Mouse (Mus musculus): ENCODE data around the gene Repin1.

Gene Repin1

DNA sequence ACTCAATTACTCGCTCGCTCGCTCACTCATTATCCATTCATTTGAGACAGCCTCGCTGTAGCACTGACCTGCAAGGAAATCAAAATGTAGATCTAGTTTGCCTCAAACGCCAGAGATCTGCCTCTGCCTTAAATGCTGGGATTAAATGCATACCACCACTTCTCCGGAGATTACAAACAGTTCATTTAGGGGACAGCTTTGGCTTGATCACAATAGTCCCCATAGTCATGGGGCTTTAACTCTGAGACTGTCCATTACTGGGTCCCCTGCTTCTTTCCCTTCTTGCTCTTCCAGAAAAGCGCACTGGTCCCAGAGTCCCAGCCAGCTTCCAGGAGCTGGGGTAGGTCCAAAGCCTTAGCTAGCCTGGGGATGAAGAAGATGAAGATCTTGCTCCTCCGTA is 32.8 kb downstream of the Repin1 start, which contains the start of gene AI854703:
Gene AI854703 (plus strand): TSS at position 301 of the 400 bp plus-strand sequence.
- no peak for DNase-seq (ENCODE audit: low spot score in 2 of 2)

DNA sequence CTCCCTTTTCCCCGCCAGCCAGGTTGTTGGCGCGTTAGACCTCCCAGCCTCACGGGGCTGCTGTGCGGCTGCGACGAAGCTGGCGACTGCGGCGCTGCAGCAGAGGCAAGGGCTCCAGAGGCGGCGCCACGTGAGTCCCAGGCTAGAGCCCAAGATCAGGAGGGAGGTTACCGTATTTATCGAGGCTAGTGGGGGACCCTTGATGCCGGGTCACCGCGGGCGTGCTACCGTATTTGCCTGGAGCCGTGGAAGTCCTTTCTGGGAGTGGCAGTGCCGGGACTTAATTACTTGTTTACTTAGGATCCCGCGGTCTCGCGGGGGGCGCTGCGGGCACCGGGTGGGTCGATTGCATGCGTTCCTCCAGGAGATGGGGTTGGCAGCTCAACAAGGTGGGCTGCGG is 33.3 kb downstream of the Repin1 start:
- DNase-seq (ENCODE audit: low spot score in 2 of 2): no peak

DNA sequence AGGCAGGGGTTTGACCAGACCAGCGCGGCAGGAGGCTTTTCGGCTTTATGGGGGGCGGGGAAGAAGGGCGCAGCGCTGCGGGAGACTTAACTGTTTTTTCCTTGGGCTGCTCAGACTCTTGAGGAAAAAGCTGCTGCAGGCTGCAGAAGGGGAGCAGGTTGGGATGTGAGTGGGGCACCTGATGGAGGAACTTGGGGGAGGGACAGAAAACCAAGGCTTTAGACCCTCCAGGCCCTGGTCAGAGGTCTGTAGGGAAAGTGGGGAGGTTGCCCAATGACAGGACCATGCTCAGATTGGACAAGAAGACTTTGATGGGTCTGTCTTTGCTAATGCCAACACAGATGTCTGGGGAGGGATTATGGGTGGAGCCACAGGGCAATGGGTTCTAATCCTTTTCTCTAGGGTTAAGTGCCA is 33.8 kb downstream of the Repin1 start:
- DNase-seq (ENCODE audit: low spot score in 2 of 2): no peak

DNA sequence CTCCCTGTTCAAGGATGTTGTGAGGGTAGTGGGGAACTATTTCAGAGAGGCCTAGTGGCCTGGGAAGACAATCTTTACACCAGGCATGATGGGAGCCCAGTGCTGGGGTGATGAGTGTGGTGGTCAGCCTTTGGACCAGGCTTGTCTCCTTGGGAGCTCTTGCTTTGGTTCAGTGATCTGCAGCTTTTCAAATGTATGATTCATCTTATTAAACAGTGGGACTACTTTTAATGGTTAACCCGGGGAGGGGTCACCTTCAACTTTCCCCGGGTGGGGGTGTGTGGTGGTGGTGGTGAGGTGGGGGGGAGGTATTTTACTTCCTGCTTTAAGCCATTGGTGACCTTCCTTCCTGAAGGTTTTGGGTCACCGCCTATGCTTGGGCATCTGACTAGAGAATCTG is 34.7 kb downstream of the Repin1 start:
- DNase-seq (ENCODE audit: low spot score in 2 of 2): no peak

DNA sequence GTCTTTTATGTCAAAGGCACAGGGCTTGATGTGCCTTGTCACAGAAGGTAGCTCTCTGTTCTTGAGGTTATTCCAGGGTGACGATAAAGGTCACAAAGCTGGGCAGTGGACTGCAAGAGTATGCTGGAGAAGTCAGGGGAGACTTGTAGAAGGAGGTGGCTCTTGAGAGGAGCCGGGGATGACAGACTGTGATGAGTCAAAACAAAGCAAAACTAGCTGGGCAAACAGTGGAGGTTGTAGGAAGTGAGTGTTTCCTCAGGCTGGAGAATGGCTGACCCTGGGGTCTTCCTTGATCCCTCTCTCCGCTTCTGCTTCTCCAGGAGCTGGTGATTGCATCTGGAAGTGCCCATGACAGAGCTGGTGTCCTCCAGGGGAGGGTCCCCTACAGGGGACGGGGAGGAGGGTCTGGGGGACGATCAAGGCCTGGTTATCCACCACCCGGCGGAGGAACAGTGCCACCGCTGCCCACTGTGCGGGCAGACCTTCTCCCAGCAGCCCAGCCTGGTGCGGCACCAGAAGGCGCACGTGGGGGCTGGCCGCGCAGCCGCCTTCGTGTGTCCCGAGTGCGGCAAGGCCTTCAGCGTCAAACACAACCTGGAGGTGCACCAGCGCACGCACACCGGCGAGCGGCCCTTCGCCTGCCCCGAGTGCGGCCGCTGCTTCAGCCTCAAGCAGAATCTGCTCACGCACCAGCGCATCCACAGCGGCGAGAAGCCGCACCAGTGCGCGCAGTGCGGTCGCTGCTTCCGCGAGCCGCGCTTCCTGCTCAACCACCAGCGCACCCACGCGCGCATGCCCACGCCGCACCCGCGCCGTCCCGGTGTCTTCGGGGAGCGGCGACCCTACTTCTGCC is 35.4 kb downstream of the Repin1 start:
- DNase-seq (ENCODE audit: low spot score in 2 of 2): peak; percentile 25 to 26

DNA sequence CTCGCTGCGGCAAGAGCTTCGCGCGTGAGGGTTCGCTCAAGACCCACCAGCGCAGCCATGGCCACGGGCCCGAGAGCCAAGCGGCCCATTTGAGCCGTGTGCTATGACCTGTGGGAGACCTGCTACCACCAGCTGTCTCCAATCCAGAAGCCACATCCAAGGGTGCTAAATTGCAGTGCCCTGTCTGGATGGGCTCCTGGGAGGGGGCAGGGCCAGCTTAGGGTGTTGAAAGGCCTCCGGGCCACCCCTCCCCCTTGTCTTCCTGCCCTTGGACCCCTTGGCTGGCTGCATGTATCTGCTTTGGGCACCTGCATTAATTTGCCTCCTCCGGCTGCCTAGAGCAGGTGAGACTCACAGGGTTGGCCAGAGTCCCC is 36.0 kb downstream of the Repin1 start:
- DNase-seq (ENCODE audit: low spot score in 2 of 2): no peak

DNA sequence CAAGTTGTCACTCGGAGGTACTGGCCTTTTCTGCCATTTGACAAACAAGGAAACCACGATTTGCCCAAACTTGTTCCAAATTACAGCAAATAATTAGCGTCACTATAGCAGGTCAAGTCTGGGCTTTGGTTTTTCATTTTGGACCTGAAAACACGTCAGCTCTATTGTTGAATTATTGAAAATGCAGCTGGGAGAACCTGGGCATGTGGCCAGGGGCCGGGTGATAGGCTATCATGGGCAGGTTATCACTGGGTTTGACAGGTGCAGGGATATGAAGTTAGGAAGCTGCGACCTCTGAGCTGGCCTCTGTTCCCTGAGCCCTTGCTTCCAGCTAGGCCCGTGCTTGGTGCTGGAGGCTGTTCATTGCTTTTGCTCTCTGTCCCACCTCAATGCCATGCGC is 37.1 kb downstream of the Repin1 start:
- no peak for DNase-seq (ENCODE audit: low spot score in 2 of 2)

DNA sequence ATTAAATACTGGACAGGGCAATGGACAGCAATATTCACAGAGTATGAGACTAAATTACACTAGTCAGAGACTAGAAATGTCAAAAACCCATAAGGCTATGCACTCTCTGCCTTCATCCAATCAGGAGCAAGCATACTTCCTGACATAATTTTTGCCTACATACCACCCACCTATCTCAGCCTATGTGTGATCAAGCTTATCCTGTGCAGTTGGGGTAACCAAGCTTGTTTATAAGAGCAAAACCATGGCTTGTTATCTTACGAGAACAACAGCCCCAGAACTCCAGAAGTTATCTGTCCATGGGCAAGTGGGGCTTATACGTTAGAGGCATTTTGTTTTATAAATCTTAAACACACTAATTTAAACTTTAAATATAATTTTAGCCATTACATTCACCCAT is 41.4 kb downstream of the Repin1 start:
- no peak for DNase-seq (ENCODE audit: low spot score in 2 of 2)

DNA sequence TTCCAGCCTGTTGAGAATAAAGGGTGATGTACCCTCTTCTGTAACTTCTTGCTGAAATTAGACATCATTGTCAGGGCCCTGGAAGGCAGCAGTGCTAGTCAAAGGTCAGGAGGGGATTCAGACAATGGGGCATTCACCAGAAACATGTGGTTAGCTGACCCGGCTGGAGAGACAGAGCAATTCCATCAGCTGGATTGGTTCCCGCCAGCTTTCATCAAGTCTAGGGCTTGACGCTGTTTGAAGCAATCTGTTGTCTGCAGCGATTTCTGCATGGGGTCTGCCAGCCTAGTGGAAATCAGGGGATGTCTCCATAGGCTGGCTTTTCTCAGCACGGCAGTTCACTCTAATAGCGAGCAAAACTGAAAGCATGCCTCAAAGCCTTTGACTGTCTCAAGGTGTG is 42.8 kb downstream of the Repin1 start:
- no peak for DNase-seq (ENCODE audit: low spot score in 2 of 2)

DNA sequence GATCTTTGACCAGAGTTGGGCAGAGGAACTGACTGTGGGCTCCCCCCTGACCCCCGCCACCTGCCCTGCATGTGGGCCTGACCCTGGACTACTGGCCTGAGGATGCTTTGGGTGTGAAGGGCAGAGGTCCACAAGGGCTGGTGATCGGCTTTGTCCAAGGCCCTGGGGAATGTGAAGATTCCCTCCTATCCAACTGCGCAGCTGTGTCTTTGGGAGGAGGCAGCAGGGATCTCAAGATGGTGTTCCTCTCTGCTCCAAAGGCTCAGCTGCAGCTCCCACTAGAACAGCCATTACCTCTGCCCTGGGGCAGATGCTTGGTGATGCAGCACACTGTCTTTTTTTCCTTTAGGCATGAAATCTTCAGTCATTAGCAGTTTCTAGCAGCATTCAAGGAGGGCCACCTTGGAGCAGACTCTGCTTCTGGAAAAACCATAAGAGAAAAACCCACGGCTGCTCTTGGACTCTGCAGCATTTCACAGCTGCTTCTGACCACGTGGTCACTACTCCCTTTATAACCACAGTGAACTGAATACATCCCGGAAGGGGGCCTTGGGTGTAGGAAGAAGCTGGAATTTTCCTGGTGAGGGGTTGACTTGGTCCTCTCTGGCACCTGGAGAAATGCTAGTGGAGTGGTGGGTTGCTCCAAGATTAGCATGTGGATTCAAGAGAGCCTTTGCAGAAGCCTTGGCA is 44.3 kb downstream of the Repin1 start:
- no peak for DNase-seq (ENCODE audit: low spot score in 2 of 2)

DNA sequence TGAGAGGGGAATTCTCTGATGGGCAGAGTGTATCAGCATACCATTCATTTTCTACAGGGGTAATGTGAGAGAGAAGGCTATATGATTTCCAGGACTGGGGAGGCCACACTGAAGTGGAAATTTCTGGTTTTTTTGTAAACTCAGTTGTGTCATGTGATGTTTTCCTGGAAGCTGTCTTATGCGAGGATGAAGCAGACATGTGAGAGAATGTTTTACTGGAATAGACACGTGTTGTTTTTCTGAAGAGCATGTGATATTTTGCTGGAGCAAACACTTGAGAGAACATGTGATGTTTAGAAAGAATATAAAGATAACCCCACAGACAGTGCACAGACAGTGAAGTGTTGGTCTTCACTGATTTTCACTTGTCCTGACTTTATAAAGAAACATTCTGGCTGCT is 44.9 kb downstream of the Repin1 start:
- DNase-seq (ENCODE audit: low spot score in 2 of 2): no peak

DNA sequence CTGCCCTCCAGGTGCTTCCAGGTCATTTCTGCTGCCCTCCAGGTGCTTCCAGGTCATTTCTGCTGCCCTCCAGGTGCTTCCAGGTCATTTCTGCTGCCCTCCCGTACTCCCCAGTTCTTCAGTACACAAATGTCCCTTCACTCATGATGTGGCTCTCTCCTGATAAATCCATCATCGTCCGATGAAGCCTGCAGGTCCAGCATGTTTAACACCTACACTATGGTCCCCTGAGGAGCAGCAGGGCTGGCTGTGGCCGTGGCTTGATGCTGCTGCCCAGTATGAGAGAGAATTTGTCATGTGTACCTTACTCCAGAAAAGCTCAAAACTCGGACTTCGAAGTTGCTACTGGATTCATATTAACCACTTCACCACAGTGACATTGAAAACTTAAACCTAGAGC is 47.7 kb downstream of the Repin1 start:
- DNase-seq (ENCODE audit: low spot score in 2 of 2): no peak

DNA sequence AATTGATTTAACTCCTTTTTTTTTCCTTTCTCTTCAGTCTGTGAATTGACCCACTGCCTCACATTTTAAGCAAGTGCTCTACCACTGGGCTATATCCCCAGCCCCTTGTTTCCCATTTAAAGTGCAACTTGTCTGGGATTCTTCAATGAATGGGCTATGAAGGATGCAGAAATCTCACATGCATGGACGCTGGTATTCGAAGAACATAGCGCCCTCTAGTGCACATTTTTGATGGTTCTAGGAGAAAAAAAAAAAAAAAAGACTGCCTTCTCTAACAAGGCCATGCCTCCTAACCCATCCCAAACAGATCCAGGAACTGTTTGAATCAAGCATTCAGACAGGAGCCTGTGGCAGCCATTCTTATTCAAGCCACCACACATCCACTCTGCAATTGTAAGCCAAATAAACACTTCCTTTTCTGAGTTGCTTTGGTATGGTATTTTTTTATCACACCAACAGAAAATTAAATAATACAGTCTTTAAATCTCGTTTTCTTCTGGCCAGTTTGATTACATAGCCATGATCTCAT is 49.1 kb downstream of the Repin1 start:
- DNase-seq (ENCODE audit: low spot score in 2 of 2): no peak

DNA sequence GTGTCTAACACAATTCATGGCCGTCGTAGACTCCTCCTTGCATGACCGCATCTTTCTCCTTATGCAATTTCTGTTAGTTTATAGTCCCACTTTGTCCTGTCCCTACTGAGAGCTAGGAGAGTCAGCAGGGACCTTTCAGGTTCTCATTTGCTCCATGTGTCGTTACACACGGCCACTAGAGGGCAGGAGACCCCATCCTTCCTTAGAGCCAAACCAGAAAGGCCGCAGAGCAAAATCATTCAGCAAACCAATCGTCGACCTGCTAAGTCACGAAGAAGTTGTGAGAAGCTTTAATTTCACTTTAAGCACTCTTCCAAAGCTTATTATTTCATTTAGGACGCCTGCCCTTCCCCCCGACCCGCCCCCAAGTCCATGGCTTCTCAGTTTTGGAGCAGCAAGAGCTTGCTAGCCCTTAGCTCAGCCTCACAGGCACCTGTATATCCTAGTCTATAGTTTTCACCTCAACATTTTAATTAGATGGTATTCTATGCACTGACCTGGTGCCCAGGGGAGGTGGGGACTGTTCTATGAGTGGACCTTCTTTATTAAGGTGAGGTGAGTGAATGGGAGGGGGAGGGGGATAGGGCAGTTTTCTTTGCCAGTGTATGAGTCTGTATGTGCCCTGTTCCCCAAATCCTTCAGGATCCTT is 52.1 kb downstream of the Repin1 start:
- peak; percentile 73 to 77 for DNase-seq (ENCODE audit: low spot score in 2 of 2)

DNA sequence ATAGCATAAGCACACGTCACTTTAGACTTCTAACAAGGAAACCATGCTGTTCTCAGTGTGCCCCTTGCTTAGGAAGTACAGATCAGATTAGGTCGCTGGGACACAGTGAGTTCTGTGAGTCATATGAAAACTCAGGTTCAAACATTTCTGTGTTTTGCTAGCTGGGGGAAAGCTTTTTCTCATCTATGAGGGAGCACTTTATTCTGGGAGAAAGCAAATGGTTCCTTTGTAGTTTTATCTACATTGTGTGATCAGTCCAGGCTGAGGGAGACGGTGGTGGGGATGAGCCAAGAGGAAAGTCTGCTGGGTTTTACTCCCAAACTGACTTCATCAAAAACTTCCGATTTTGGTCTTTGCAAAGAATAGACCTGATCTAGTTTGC is 52.6 kb downstream of the Repin1 start:
- no peak for DNase-seq (ENCODE audit: low spot score in 2 of 2)

DNA sequence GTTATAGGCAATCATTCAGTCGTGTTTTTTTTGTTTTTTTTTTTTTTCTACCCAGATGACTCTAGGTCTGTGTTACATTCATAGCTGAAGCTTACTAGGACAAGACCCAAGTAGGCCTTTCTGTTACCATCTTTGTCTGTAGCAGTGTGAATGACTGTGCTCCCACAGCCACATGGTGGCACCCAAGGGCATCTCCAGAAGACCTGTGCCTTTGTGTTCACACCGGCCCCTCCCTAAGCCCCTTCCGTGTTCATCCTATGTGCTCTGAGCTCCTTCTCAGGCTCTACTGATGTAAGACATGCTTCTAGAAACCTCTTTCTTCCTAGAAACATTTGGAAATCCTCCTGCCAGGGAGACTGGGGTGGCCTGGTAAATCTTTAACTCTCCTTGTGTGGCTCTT is 53.3 kb downstream of the Repin1 start, which contains the start of gene Gimap8:
Gene Gimap8 (plus strand): TSS at position 240 of the 400 bp plus-strand sequence.
- peak; percentile 90 to 93 for DNase-seq (ENCODE audit: low spot score in 2 of 2)

DNA sequence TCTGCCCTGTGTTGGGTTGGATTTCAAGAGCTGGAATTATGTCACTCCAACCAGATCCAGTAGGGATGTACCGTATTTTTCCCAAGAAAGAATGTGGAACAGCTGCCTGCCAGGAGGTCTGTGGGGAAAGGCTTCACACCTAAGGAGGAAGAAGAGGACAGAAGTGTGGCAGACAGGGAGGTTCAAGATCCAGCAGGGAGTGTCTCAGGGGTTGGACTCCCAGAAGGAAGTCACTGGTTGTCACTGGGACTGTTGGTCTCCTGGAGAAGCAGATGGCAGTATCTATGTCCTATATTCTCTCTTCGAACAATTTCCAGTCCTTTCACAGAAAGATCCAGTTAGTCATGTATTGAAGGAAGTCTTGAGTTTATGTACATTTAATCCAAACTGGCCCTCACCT is 53.9 kb downstream of the Repin1 start:
- no peak for DNase-seq (ENCODE audit: low spot score in 2 of 2)

All from spleen, postnatal 36 days (tissue).